ENCODE assay signal across 21 mouse cellular contexts in the genomic region with DNA sequence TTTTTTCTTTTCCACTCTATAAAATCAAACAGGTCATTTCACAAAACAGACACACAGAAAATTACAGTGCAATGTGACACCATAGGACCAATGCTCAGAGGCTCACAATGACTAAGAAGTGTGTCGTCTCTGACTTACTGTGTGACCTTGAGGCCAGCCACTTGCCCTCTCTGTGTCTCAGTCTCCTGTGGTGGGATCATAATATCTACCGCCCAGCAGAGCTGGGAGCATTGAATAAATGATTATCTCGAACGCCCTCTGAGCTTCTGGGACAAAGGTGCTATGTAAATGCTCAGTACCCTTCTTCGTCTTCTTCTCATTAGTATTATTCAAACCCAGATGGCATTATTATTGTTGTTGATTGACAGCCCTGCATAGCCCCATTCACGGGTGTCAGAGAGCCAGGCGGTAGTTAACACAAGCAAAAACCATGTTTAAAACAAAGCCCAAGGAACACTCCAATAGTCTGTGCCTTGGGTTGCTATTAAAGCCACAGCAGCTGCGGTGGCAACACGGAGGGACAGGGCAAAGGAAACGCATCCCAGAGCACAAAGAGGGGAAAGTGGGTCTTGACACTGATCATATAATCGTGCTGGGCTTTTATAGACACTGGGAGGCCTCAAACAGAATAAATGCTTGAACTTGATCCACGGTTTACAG. TPM values are rescaled to one million over a fixed set of nuclear protein-coding genes. Genes with fewer than 3 reads are reported as not detected.
A peak's percentile ranks its signal among the peaks of the same experiment; 100 is the strongest.
DNase-seq lines count a peak whose midpoint lies in the region; ATAC-seq and TF ChIP-seq lines count a peak whose summit lies in the region.
"Had no signal": no experiment of that assay in that cellular context is flagged by ENCODE, and none has a peak within 500 bp of the region (broad histone marks: within the 10 kb centered on the region; RNA-seq: fewer than 3 reads in every experiment).

No protein-coding gene starts in this region.

- no peaks in the 10 kb centered on the region for H3K9me3 ChIP-seq in hindbrain, embryonic 12.5 days (replicated peaks)
- H3K9me3 ChIP-seq in hindbrain, embryonic 14.5 days (ENCODE audit: control insufficient read depth, low read length): 0 out of 2 replicates have a peak, but pooled peaks cover 4% of the 10 kb centered on the region
- no peaks in the 10 kb centered on the region for H3K9me3 ChIP-seq in forebrain, embryonic 14.5 days (replicated peaks; ENCODE audit: control insufficient read depth, low read length)
- no peaks in the 10 kb centered on the region; the same call in 1 of the 2 replicates for H3K9me3 ChIP-seq in midbrain, embryonic 11.5 days (ENCODE audit: control insufficient read depth, low read length)
- H3K9me3 ChIP-seq in midbrain, postnatal 0 days (ENCODE audit: low read length): no peaks in the 10 kb centered on the region
- H3K9me3 ChIP-seq: embryonic facial prominence, embryonic 12.5 days; heart, embryonic 15.5 days; kidney, embryonic 15.5 days; limb, embryonic 13.5 days; liver, embryonic 12.5 days had no signal

- DNase-seq in hindbrain, embryonic 14.5 days (ENCODE audit: low spot score): no peak
- peak; percentile 92 for DNase-seq in forebrain, embryonic 14.5 days (ENCODE audit: low spot score)
- no peak for DNase-seq in midbrain, embryonic 11.5 days (ENCODE audit: low spot score, missing footprints)
- peak; percentile 25 for DNase-seq in midbrain, postnatal 0 days (ENCODE audit: low spot score)
- no peak for DNase-seq in B cell, adult 2 months
- DNase-seq in spleen, postnatal 36 days (ENCODE audit: low spot score in 2 of 2): no peak
- no peak for DNase-seq in spleen, adult 12 weeks (ENCODE audit: low spot score)
- DNase-seq: adrenal gland, adult 8-10 months; cerebellum, adult 8-10 months; gastrocnemius, adult 2 months; heart, postnatal 36 days; layer of hippocampus, adult 9-11 months; lung, adult 18-20 months; lung, postnatal 10 days had no signal

- H3K9ac ChIP-seq in hindbrain, embryonic 12.5 days: no peak overlapping the region
- H3K9ac ChIP-seq in hindbrain, embryonic 14.5 days: no peak overlapping the region
- no peak overlapping the region; the same call in 1 of the 2 replicates for H3K9ac ChIP-seq in forebrain, embryonic 14.5 days (ENCODE audit: low read length)
- no peak overlapping the region for H3K9ac ChIP-seq in midbrain, embryonic 11.5 days (ENCODE audit: low read length)
- no peak overlapping the region for H3K9ac ChIP-seq in midbrain, postnatal 0 days (replicated peaks; ENCODE audit: low read length, poor library complexity, severe bottlenecking)
- H3K9ac ChIP-seq: embryonic facial prominence, embryonic 12.5 days; heart, embryonic 15.5 days; kidney, embryonic 15.5 days; limb, embryonic 13.5 days; liver, embryonic 12.5 days had no signal

- no peaks in the 10 kb centered on the region for H3K36me3 ChIP-seq in hindbrain, embryonic 12.5 days
- H3K36me3 ChIP-seq in hindbrain, embryonic 14.5 days (replicated peaks; ENCODE audit: control insufficient read depth, insufficient read depth): no peaks in the 10 kb centered on the region
- H3K36me3 ChIP-seq in forebrain, embryonic 14.5 days (ENCODE audit: control insufficient read depth, insufficient read depth, low read length): no peaks in the 10 kb centered on the region
- H3K36me3 ChIP-seq in midbrain, embryonic 11.5 days (ENCODE audit: control insufficient read depth, insufficient read depth, low read length): no peaks in the 10 kb centered on the region
- no peaks in the 10 kb centered on the region for H3K36me3 ChIP-seq in midbrain, postnatal 0 days (ENCODE audit: insufficient read depth, low read length)
- H3K36me3 ChIP-seq: embryonic facial prominence, embryonic 12.5 days; heart, embryonic 15.5 days; kidney, embryonic 15.5 days; limb, embryonic 13.5 days; liver, embryonic 12.5 days had no signal

- no peak overlapping the region for H3K4me3 ChIP-seq in hindbrain, embryonic 12.5 days
- no peak overlapping the region for H3K4me3 ChIP-seq in hindbrain, embryonic 14.5 days (replicated peaks; ENCODE audit: low read length)
- H3K4me3 ChIP-seq in forebrain, embryonic 14.5 days (ENCODE audit: low read depth, low read length): no peak overlapping the region
- H3K4me3 ChIP-seq in midbrain, embryonic 11.5 days (ENCODE audit: low read depth, low read length): no peak overlapping the region
- no peak overlapping the region for H3K4me3 ChIP-seq in midbrain, postnatal 0 days (ENCODE audit: low read depth, low read length)
- H3K4me3 ChIP-seq: embryonic facial prominence, embryonic 12.5 days; gastrocnemius, adult 2 months; heart, embryonic 15.5 days; kidney, embryonic 15.5 days; limb, embryonic 13.5 days; liver, embryonic 12.5 days had no signal

- TF ChIP-seq CTCF in midbrain, postnatal 0 days (IDR thresholded peaks at IDR 0.05): no peak

- H3K4me1 ChIP-seq in hindbrain, embryonic 12.5 days: 0 out of 2 replicates have a peak, but pooled peaks cover 9% of the 10 kb centered on the region
- no peaks in the 10 kb centered on the region for H3K4me1 ChIP-seq in hindbrain, embryonic 14.5 days (replicated peaks; ENCODE audit: control insufficient read depth, insufficient read depth, low read length)
- peaks cover 18% of the 10 kb centered on the region for H3K4me1 ChIP-seq in forebrain, embryonic 14.5 days (ENCODE audit: control insufficient read depth, insufficient read depth, low read length)
- peaks cover 5% of the 10 kb centered on the region; the same call in 1 of the 2 replicates for H3K4me1 ChIP-seq in midbrain, embryonic 11.5 days (ENCODE audit: control insufficient read depth, insufficient read depth, low read length)
- no peaks in the 10 kb centered on the region for H3K4me1 ChIP-seq in midbrain, postnatal 0 days (ENCODE audit: insufficient read depth, low read length)
- H3K4me1 ChIP-seq: embryonic facial prominence, embryonic 12.5 days; heart, embryonic 15.5 days; kidney, embryonic 15.5 days; liver, embryonic 12.5 days had no signal

- WGBS in hindbrain, embryonic 12.5 days: 23% methylated on average over 12 of the region's 12 CpGs
- WGBS in hindbrain, embryonic 14.5 days: 14% methylated on average over 12 of the region's 12 CpGs
- WGBS in forebrain, embryonic 14.5 days: 11% methylated on average over 12 of the region's 12 CpGs
- 49% methylated on average over 12 of the region's 12 CpGs for WGBS in midbrain, embryonic 11.5 days
- 19% methylated on average over 12 of the region's 12 CpGs for WGBS in midbrain, postnatal 0 days

- H3K27me3 ChIP-seq in hindbrain, embryonic 12.5 days: no peaks in the 10 kb centered on the region
- no peaks in the 10 kb centered on the region for H3K27me3 ChIP-seq in hindbrain, embryonic 14.5 days (ENCODE audit: control insufficient read depth, insufficient read depth, low read length)
- no peaks in the 10 kb centered on the region for H3K27me3 ChIP-seq in forebrain, embryonic 14.5 days (replicated peaks; ENCODE audit: control insufficient read depth, insufficient read depth, low read length)
- H3K27me3 ChIP-seq in midbrain, embryonic 11.5 days (ENCODE audit: control insufficient read depth, insufficient read depth, low read length): no peaks in the 10 kb centered on the region
- no peaks in the 10 kb centered on the region for H3K27me3 ChIP-seq in midbrain, postnatal 0 days (ENCODE audit: insufficient read depth, low read length)
- H3K27me3 ChIP-seq: embryonic facial prominence, embryonic 12.5 days; heart, embryonic 15.5 days; kidney, embryonic 15.5 days; limb, embryonic 13.5 days; liver, embryonic 12.5 days had no signal

- peak overlapping the region; percentile 66 for H3K27ac ChIP-seq in hindbrain, embryonic 12.5 days
- no peak overlapping the region for H3K27ac ChIP-seq in hindbrain, embryonic 14.5 days
- H3K27ac ChIP-seq in forebrain, embryonic 14.5 days (ENCODE audit: low read depth, low read length): peak overlapping the region; percentile 75
- no peak overlapping the region; the same call in 1 of the 2 replicates for H3K27ac ChIP-seq in midbrain, embryonic 11.5 days (ENCODE audit: low read depth, low read length)
- H3K27ac ChIP-seq in midbrain, postnatal 0 days (ENCODE audit: low read depth, low read length): no peak overlapping the region
- H3K27ac ChIP-seq: embryonic facial prominence, embryonic 12.5 days; gastrocnemius, adult 2 months; heart, embryonic 15.5 days; kidney, embryonic 15.5 days; limb, embryonic 13.5 days; liver, embryonic 12.5 days had no signal

- H3K4me2 ChIP-seq in hindbrain, embryonic 12.5 days (replicated peaks): no peak overlapping the region
- H3K4me2 ChIP-seq in hindbrain, embryonic 14.5 days (replicated peaks): no peak overlapping the region
- H3K4me2 ChIP-seq in forebrain, embryonic 14.5 days (ENCODE audit: low read length): no peak overlapping the region
- H3K4me2 ChIP-seq in midbrain, embryonic 11.5 days: no peak overlapping the region
- H3K4me2 ChIP-seq in midbrain, postnatal 0 days (ENCODE audit: low read depth, low read length, poor library complexity, severe bottlenecking): no peak overlapping the region
- H3K4me2 ChIP-seq: embryonic facial prominence, embryonic 12.5 days; heart, embryonic 15.5 days; kidney, embryonic 15.5 days; limb, embryonic 13.5 days; liver, embryonic 12.5 days had no signal

- peak; percentile 81 for ATAC-seq in hindbrain, embryonic 12.5 days (ENCODE audit: low FRiP score)
- ATAC-seq in hindbrain, embryonic 14.5 days (ENCODE audit: low FRiP score): no peak
- peak; percentile 94 for ATAC-seq in forebrain, embryonic 14.5 days
- peak; percentile 59 for ATAC-seq in midbrain, embryonic 11.5 days (ENCODE audit: low FRiP score)
- ATAC-seq in midbrain, postnatal 0 days (ENCODE audit: low FRiP score): no peak
- ATAC-seq: activated CD4-positive, CD25-positive, alpha-beta regulatory T cell, adult 4 months; liver, embryonic 12.5 days had no signal

RNA-seq across cellular contexts. Expression of a gene that starts 29.0 kb away (rescaled TPM):
- polyA plus RNA-seq in hindbrain, embryonic 12.5 days (2016; fragmentation: Nextera tagmentation; extraction: Ambion mirVana): 58.8 and 64.7 TPM in 2 replicates
- polyA plus RNA-seq in hindbrain, embryonic 14.5 days (2014; fragmentation: Nextera tagmentation; extraction: Ambion mirVana): 85.8 and 95.7 TPM in 2 replicates
- polyA plus RNA-seq in forebrain, embryonic 14.5 days (2014; fragmentation: Nextera tagmentation; extraction: Ambion mirVana): 83.3 and 90.2 TPM in 2 replicates
- polyA plus RNA-seq in midbrain, embryonic 11.5 days (2014; fragmentation: Nextera tagmentation; extraction: Ambion mirVana): 62.1 and 64.9 TPM in 2 replicates
- total RNA-seq in midbrain, postnatal 0 days (2014; rRNA removed): 68.5 and 73.2 TPM in 2 replicates
- 51.5 and 57.2 TPM in 2 replicates for polyA plus RNA-seq in midbrain, postnatal 0 days (2015; fragmentation: Nextera tagmentation; extraction: Ambion mirVana)

Comparison
In these comparisons a context has a peak if more than half of its experiments do, and no peak if none do; other contexts are left out.
1. ATAC-seq: peak in hindbrain, embryonic 12.5 days (single experiment), forebrain, embryonic 14.5 days (single experiment) and midbrain, embryonic 11.5 days (single experiment); none in hindbrain, embryonic 14.5 days (single experiment) and midbrain, postnatal 0 days (single experiment).
2. H3K27ac ChIP-seq: peak in hindbrain, embryonic 12.5 days (single experiment) and forebrain, embryonic 14.5 days (single experiment); none in hindbrain, embryonic 14.5 days (single experiment), midbrain, embryonic 11.5 days (single experiment) and midbrain, postnatal 0 days (single experiment).
3. DNase-seq: peak in forebrain, embryonic 14.5 days (single experiment) and midbrain, postnatal 0 days (single experiment); none in hindbrain, embryonic 14.5 days (single experiment), midbrain, embryonic 11.5 days (single experiment), B cell, adult 2 months (0 of 2), spleen, postnatal 36 days (0 of 2) and spleen, adult 12 weeks (single experiment).